Mouse (Mus musculus): ENCODE results near the gene Cuedc1. TPM values are rescaled to one million over a fixed set of nuclear protein-coding genes. Genes with fewer than 3 reads are reported as not detected.
"Not testable (repeated sequence)": the region's sequence is repeated elsewhere in the genome, so short reads cannot be mapped to it uniquely, and the experiment has no call there.

The Cuedc1 gene
- polyA plus RNA-seq, 1 experiment from 2014 or later: 37.8 TPM

GRCm38 (mm10) chr11:88206576-88206975 is 108.7 kb downstream of the Cuedc1 start:
- H3K4me1 ChIP-seq (replicated peaks; ENCODE audit: control insufficient read depth, insufficient read depth, low read length): peaks cover 18% of the 10 kb centered on the region
- H3K4me2 ChIP-seq (replicated peaks); H3K9me3 ChIP-seq (ENCODE audit: control insufficient read depth, low read length); H3K27ac ChIP-seq; H3K9ac ChIP-seq; ATAC-seq (ENCODE audit: low FRiP score); H3K27me3 ChIP-seq (ENCODE audit: control insufficient read depth, insufficient read depth, low read length); H3K4me3 ChIP-seq (replicated peaks; ENCODE audit: low read length); DNase-seq (ENCODE audit: low spot score): not testable (repeated sequence)
- H3K36me3 ChIP-seq (replicated peaks; ENCODE audit: control insufficient read depth, insufficient read depth): peaks cover 45% of the 10 kb centered on the region
- 91% methylated on average over 8 of the region's 8 CpGs for WGBS

- Histone ChIP-seq H3K4me1 (replicated peaks; ENCODE audit: control insufficient read depth, insufficient read depth, low read length) (peaks cover 18% of the 10 kb centered on the region), H3K27ac (no peak overlapping the region), H3K4me2 (replicated peaks) (no peak overlapping the region), H3K9me3 (ENCODE audit: control insufficient read depth, low read length) (no peaks in the 10 kb centered on the region), H3K9ac (no peak overlapping the region; the same call in 1 of the 2 replicates), H3K27me3 (ENCODE audit: control insufficient read depth, insufficient read depth, low read length) (no peaks in the 10 kb centered on the region), H3K36me3 (replicated peaks; ENCODE audit: control insufficient read depth, insufficient read depth) (peaks cover 55% of the 10 kb centered on the region), H3K4me3 (replicated peaks; ENCODE audit: low read length) (no peak overlapping the region)
- ATAC-seq (ENCODE audit: low FRiP score): no peak
- DNase-seq (ENCODE audit: low spot score): no peak
- 97% methylated on average over 2 of the region's 2 CpGs for WGBS
Observed at GRCm38 (mm10) chr11:88207697-88208096, 109.8 kb downstream of the Cuedc1 start.

- Histone ChIP-seq H3K9ac (no peak overlapping the region), H3K4me2 (replicated peaks) (no peak overlapping the region), H3K36me3 (replicated peaks; ENCODE audit: control insufficient read depth, insufficient read depth) (peaks cover 54% of the 10 kb centered on the region), H3K4me1 (replicated peaks; ENCODE audit: control insufficient read depth, insufficient read depth, low read length) (peaks cover 13% of the 10 kb centered on the region), H3K9me3 (ENCODE audit: control insufficient read depth, low read length) (no peaks in the 10 kb centered on the region), H3K27ac (no peak overlapping the region), H3K27me3 (ENCODE audit: control insufficient read depth, insufficient read depth, low read length) (no peaks in the 10 kb centered on the region), H3K4me3 (replicated peaks; ENCODE audit: low read length) (no peak overlapping the region)
- WGBS: 84% methylated on average over 5 of the region's 5 CpGs
- ATAC-seq (ENCODE audit: low FRiP score): no peak
- DNase-seq (ENCODE audit: low spot score): no peak
Observed at GRCm38 (mm10) chr11:88211824-88212582, 114.1 kb downstream of the Cuedc1 start.

- ATAC-seq (ENCODE audit: low FRiP score): no peak
- Histone ChIP-seq H3K27me3 (ENCODE audit: control insufficient read depth, insufficient read depth, low read length) (no peaks in the 10 kb centered on the region), H3K9ac (no peak overlapping the region), H3K36me3 (replicated peaks; ENCODE audit: control insufficient read depth, insufficient read depth) (peaks cover 37% of the 10 kb centered on the region), H3K4me1 (replicated peaks; ENCODE audit: control insufficient read depth, insufficient read depth, low read length) (peaks cover 13% of the 10 kb centered on the region), H3K4me3 (replicated peaks; ENCODE audit: low read length) (no peak overlapping the region), H3K4me2 (replicated peaks) (no peak overlapping the region), H3K27ac (no peak overlapping the region), H3K9me3 (ENCODE audit: control insufficient read depth, low read length) (no peaks in the 10 kb centered on the region)
- DNase-seq (ENCODE audit: low spot score): no peak
- WGBS: 45% methylated on average over 6 of the region's 6 CpGs
Observed at GRCm38 (mm10) chr11:88213757-88214156, 115.9 kb downstream of the Cuedc1 start.

DNA sequence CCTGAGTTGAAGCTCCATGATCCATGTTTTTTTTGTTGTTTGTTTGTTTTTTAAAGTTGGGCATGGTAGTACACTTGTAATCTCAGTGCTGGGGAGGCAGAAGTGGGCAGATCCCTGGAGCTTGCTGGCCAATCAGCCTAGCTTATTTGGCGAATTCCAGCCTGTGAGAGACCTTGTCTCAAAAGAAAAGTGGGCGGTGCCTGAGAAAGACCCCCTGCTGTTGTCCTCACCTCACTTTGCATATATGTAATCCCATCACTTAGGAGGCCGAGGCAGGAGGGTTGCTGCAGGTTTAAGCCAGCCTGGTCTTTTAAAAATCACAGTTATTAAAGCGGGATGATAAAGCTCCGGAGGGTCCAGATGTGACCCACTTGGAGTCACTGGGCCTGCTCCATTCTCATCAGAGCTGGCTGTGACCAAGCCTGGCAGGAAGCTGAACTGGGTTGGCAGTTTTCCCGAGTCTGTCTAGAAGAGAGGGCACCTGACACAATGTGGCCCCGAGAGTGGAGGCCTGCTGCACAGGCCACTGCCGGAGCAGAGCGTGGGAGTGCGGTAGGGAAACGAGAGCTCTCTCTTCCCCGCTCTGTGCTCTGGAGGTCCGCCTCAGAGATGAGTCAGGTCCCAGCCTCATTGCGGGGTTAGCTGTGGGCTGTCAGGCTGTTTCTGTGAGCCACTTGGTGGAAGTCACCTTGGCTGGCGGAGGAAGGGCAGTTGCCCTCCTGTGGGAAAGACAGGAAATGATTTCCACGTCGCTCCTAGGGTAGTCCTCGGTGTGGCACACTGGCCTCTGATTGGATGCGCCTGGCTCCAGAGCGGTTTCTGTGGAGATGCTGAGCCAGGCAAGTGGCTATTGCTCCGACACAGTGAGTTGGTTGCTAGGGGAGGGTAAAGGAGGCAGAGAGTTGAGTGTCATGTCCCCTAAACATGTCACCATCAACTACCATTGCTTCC is 117.3 kb downstream of the Cuedc1 start:
- Histone ChIP-seq H3K9ac (peak overlapping the region; percentile 32), H3K4me2 (replicated peaks) (peak overlapping the region; percentile 43)
- peak; percentile 59 for DNase-seq (ENCODE audit: low spot score)

GRCm38 (mm10) chr11:88216231-88216685 is 118.4 kb downstream of the Cuedc1 start:
- DNase-seq (ENCODE audit: low spot score) (peak; percentile 94), ATAC-seq (ENCODE audit: low FRiP score) (peak; percentile 23; the same call in 1 of the 2 replicates)
- WGBS: 10% methylated on average over 10 of the region's 10 CpGs
- H3K9me3 ChIP-seq (ENCODE audit: control insufficient read depth, low read length): no peaks in the 10 kb centered on the region
- no peaks in the 10 kb centered on the region for H3K27me3 ChIP-seq (ENCODE audit: control insufficient read depth, insufficient read depth, low read length)
- peaks cover 13% of the 10 kb centered on the region for H3K4me1 ChIP-seq (replicated peaks; ENCODE audit: control insufficient read depth, insufficient read depth, low read length)
- peaks cover 13% of the 10 kb centered on the region for H3K36me3 ChIP-seq (replicated peaks; ENCODE audit: control insufficient read depth, insufficient read depth)
- H3K4me3 ChIP-seq (replicated peaks; ENCODE audit: low read length): peak overlapping the region; percentile 4; the same call in 1 of the 2 replicates
- H3K4me2 ChIP-seq (replicated peaks): peak overlapping the region; percentile 43
- peak overlapping the region; percentile 69 for H3K27ac ChIP-seq
- peak overlapping the region; percentile 39 for H3K9ac ChIP-seq

More for the DNA sequence above, 117.3 kb downstream of the Cuedc1 start:
- Histone ChIP-seq H3K9me3 (ENCODE audit: control insufficient read depth, low read length) (no peaks in the 10 kb centered on the region), H3K4me1 (replicated peaks; ENCODE audit: control insufficient read depth, insufficient read depth, low read length) (peaks cover 13% of the 10 kb centered on the region), H3K27ac (peak overlapping the region; percentile 69), H3K27me3 (ENCODE audit: control insufficient read depth, insufficient read depth, low read length) (no peaks in the 10 kb centered on the region), H3K36me3 (replicated peaks; ENCODE audit: control insufficient read depth, insufficient read depth) (peaks cover 24% of the 10 kb centered on the region), H3K4me3 (replicated peaks; ENCODE audit: low read length) (no peak overlapping the region)
- WGBS: 40% methylated on average over 21 of the region's 21 CpGs
- peak; percentile 72 for ATAC-seq (ENCODE audit: low FRiP score)

DNA sequence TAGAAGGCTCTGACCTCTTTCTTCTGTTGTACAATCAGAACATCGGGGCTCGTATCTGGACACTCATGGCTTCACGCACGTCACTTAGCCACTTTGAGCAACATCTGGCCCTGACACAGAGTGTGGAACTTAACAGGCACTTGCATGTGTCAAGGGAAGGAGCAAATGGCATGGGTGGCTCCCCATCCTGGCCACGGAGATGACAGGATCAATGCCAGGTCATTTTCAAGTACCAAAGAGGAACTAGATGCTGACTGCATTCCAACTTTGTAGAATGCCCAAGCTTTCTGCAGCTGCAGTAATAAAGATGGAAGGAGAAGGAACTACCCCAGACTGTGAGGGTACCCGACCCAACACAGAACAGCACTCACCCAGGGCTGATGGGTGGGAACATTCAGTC is 120.3 kb downstream of the Cuedc1 start:
- Histone ChIP-seq H3K27me3 (ENCODE audit: control insufficient read depth, insufficient read depth, low read length) (no peaks in the 10 kb centered on the region), H3K9ac (no peak overlapping the region), H3K4me2 (replicated peaks) (no peak overlapping the region), H3K9me3 (ENCODE audit: control insufficient read depth, low read length) (no peaks in the 10 kb centered on the region), H3K27ac (no peak overlapping the region), H3K4me1 (replicated peaks; ENCODE audit: control insufficient read depth, insufficient read depth, low read length) (peaks cover 13% of the 10 kb centered on the region), H3K36me3 (replicated peaks; ENCODE audit: control insufficient read depth, insufficient read depth) (no peaks in the 10 kb centered on the region), H3K4me3 (replicated peaks; ENCODE audit: low read length) (no peak overlapping the region)
- WGBS: 87% methylated on average over 6 of the region's 6 CpGs
- ATAC-seq (ENCODE audit: low FRiP score) (no peak), DNase-seq (ENCODE audit: low spot score) (no peak)

DNA sequence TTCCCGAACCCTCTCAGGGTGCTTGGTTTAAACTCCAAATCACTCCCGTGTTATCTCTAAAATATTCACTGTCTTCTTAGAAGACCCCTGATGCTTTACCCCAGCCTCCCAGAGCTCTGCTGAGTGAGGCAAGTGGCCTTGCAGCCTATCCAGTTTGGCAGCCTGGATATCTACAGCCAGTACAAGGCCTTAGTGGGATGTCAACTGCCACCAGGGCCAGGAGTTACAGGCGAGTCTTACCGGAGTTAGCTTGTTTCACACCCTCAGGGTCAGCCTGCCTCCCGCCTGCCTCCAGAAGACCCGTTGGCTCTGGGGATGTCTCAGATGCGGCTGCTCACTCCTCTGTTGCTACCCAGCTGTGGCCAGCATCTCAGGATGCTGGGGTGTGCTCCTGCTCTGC is 120.7 kb downstream of the Cuedc1 start:
- 64% methylated on average over 7 of the region's 7 CpGs for WGBS
- ATAC-seq (ENCODE audit: low FRiP score): no peak
- Histone ChIP-seq H3K36me3 (replicated peaks; ENCODE audit: control insufficient read depth, insufficient read depth) (no peaks in the 10 kb centered on the region), H3K27ac (no peak overlapping the region), H3K4me2 (replicated peaks) (no peak overlapping the region), H3K9me3 (ENCODE audit: control insufficient read depth, low read length) (no peaks in the 10 kb centered on the region), H3K4me1 (replicated peaks; ENCODE audit: control insufficient read depth, insufficient read depth, low read length) (peaks cover 13% of the 10 kb centered on the region), H3K4me3 (replicated peaks; ENCODE audit: low read length) (no peak overlapping the region), H3K9ac (no peak overlapping the region), H3K27me3 (ENCODE audit: control insufficient read depth, insufficient read depth, low read length) (no peaks in the 10 kb centered on the region)
- no peak for DNase-seq (ENCODE audit: low spot score)

DNA sequence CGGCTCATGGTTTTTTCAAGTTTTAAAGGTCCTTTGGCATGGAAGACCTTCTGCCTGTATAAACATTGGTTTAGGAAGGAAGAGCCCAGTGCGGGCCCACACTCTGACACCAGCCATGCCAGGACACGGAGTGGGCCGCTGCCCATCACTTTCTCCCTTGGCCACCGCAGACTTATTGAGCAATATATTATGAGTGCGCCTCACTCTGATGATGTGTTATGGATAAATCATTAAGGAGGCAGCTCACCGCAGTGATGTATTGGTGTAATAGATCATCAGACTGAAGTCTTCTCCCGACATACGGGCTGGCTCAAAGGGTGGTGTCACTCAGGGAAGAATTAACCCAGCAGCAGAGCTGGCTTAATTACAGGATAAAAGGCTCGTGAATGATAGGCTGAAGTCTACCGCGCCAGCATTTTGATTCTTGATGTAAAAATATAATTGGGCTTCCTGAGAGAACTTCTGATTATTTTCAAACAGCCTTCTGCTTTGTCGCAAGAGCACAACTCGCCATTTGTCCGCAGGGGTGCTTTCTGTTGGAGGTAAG is 124.1 kb downstream of the Cuedc1 start:
- WGBS: 73% methylated on average over 15 of the region's 15 CpGs
- ATAC-seq (ENCODE audit: low FRiP score) (no peak), DNase-seq (ENCODE audit: low spot score) (no peak)

More for the DNA sequence above, 124.1 kb downstream of the Cuedc1 start:
- no peaks in the 10 kb centered on the region for H3K9me3 ChIP-seq (ENCODE audit: control insufficient read depth, low read length)
- H3K4me2 ChIP-seq (replicated peaks): no peak overlapping the region
- H3K27ac ChIP-seq: no peak overlapping the region
- no peaks in the 10 kb centered on the region for H3K4me1 ChIP-seq (replicated peaks; ENCODE audit: control insufficient read depth, insufficient read depth, low read length)
- no peaks in the 10 kb centered on the region for H3K36me3 ChIP-seq (replicated peaks; ENCODE audit: control insufficient read depth, insufficient read depth)
- H3K9ac ChIP-seq: no peak overlapping the region
- H3K27me3 ChIP-seq (ENCODE audit: control insufficient read depth, insufficient read depth, low read length): no peaks in the 10 kb centered on the region
- H3K4me3 ChIP-seq (replicated peaks; ENCODE audit: low read length): no peak overlapping the region

Data from hindbrain, embryonic 14.5 days (tissue).